Mouse (Mus musculus): ENCODE measurements around the gene Phyhipl. TPM values are rescaled to one million over a fixed set of nuclear protein-coding genes. Genes with fewer than 3 reads are reported as not detected.
A peak's percentile ranks its signal among the peaks of the same experiment; 100 is the strongest.

The Phyhipl gene
- polyA plus RNA-seq, 1 experiment from 2014 or later: 0.27 TPM

DNA sequence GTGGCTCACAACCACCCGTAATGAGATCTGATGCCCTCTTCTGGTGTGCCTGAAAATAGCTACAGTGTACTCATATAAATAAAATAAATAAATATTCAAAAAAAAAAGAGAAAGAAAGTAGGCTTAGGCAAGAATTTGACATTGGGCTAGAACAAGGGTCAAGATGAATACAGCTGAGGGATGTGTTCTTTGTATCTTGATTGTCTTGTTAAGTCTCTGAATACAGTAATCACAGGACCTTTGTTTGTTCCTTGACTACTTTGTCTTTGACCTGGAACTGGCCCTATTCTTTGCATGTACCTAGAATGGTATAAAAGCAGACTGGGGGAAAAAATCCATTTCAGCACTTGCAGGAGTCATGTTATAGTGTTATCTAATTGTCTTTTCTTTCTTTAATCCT lies 44.1 kb downstream of the Phyhipl start:
- WGBS (ENCODE audit: insufficient replicate concordance): 50% methylated on average over 1 of the region's 1 CpGs
- no peak for ATAC-seq

DNA sequence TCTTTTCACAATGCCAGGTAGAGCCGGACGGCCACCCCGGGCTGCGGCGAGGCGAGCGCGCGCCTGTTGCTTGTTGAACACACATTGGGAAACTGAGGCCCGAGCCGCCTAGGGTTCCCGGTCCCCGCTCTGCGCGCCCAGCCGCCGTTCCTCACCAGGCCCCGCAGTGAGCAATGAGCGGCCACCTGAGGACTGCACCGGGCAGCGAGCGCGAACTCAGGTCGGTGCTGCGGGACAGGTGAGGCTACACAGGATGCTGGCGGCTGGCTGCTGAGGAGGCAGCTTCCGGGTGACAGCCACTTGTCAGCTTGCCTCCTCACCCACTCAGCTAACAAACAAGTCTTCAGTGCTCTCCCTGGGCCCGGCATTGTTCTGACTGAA lies 55.9 kb downstream of the Phyhipl start:
- ATAC-seq: 0 out of 2 replicates have a peak, but pooled peaks have one; percentile 5
- Histone ChIP-seq H3K4me3 (peak overlapping the region; percentile 62), H3K9ac (no peak overlapping the region), H3K27ac (no peak overlapping the region), H3K9me3 (replicated peaks) (no peaks in the 10 kb centered on the region), H3K4me1 (peaks cover 17% of the 10 kb centered on the region), H3K27me3 (replicated peaks) (peaks cover 29% of the 10 kb centered on the region), H3K4me2 (peak overlapping the region; percentile 84), H3K36me3 (no peaks in the 10 kb centered on the region)
- 3% methylated on average over 28 of the region's 28 CpGs for WGBS (ENCODE audit: insufficient replicate concordance)

More for the DNA sequence above, 44.1 kb downstream of the Phyhipl start:
- H3K9me3 ChIP-seq (replicated peaks): no peaks in the 10 kb centered on the region
- no peak overlapping the region for H3K9ac ChIP-seq
- H3K27ac ChIP-seq: no peak overlapping the region
- H3K4me3 ChIP-seq: no peak overlapping the region
- H3K4me2 ChIP-seq: no peak overlapping the region
- H3K4me1 ChIP-seq: no peaks in the 10 kb centered on the region
- H3K36me3 ChIP-seq: no peaks in the 10 kb centered on the region
- no peaks in the 10 kb centered on the region for H3K27me3 ChIP-seq (replicated peaks)

DNA sequence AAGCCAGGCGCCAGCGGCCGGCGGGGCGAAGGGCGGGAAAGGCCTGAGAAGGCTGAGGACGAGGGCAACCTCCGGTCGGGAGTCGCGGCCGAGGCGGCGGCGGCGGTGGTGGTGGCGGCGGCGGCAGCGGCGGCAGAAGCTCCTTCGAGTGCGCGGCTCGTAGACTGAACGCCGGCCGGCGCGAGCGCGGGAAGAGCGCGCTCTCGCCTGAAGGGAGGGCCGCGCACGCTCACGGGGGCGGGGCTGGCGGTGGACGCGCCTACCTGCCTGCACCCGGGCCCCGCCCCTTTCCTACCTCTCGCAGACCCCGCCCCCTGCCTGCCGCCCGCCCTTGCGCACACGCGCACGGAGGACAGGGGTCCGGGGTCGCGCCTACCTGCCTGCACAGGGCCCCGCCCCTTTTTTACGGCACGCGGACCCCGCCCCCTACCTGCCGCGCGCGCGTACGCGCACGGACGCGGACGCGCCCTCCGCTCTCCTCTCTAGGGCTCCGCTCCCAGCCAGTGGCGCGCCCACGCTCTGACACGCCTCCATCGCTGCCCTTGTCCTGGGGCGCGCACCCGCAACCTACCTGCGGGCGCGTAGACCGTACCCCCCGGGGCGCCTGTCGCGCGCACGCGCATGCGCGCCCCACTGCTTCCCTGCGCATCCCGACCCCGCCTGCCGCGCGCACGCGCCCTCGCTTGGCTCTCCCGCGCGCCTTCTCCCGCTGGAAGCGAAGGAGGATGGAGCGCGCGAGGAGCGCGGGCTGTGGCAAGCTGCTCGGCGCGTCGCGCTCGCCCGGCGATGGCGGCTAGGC lies 56.4 kb downstream of the Phyhipl start:
- under 1% methylated on average over 94 of the region's 124 CpGs for WGBS (ENCODE audit: insufficient replicate concordance)
- Histone ChIP-seq H3K36me3 (no peaks in the 10 kb centered on the region), H3K4me1 (peaks cover 17% of the 10 kb centered on the region), H3K27ac (no peak overlapping the region), H3K9me3 (replicated peaks) (no peaks in the 10 kb centered on the region), H3K9ac (no peak overlapping the region), H3K4me3 (peak overlapping the region; percentile 62), H3K27me3 (replicated peaks) (peaks cover 29% of the 10 kb centered on the region), H3K4me2 (peak overlapping the region; percentile 84)
- peak; percentile 64 for ATAC-seq

DNA sequence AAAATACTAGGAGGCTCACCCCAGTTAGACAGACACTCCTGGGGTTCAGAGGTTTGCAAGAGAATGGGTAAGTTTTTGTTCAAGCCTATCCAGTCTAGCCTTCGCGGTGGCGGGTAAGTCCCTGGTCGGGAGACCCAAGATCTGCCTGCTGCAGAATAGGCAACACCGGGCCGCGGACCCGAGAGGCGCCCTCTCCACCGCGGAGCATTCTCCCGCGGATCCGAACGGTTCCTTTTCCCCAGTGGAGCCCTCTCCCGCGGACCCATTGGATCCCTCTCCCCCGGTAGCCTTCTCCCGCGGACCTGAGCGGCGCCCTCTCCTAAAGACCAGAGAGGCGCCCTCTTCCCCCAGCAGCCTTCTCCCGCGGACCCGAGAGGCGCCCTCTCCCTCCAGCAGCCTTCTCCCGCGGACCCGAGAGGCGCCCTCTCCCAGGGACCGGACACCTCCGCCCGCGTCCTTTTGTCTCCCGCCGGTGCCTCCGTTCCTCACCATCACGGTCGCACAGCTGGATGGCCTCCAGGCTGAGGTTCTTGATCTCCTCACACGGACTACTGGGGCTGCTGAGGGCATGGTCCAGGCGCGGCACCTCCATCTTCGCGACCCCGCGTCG lies 57.1 kb downstream of the Phyhipl start:
- Histone ChIP-seq H3K27me3 (replicated peaks) (peaks cover 29% of the 10 kb centered on the region), H3K4me3 (peak overlapping the region; percentile 62), H3K9me3 (replicated peaks) (no peaks in the 10 kb centered on the region), H3K9ac (no peak overlapping the region), H3K4me1 (peaks cover 17% of the 10 kb centered on the region), H3K4me2 (peak overlapping the region; percentile 84), H3K36me3 (no peaks in the 10 kb centered on the region), H3K27ac (no peak overlapping the region)
- WGBS (ENCODE audit: insufficient replicate concordance): 3% methylated on average over 48 of the region's 48 CpGs
- ATAC-seq: 0 out of 2 replicates have a peak, but pooled peaks have one; percentile 15

DNA sequence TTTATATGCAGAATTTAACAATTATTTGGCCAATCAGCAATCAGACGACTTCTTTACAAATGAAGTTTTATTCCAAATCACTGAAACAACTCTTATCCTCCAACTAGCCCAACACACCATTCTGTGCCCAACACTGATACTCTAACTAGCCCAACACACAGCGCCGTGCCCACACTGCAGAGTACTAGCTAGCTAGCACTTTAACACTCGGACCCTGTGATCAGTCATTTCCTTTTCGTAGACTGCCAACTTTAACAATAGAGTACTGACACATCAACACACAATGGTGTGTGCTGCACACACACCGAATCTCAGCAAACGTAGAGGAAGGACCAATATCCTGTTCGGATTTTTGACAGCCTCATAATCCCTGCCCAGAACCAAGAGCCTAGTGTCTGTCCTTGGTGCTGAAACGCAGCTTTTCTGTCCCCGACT lies 57.7 kb downstream of the Phyhipl start:
- H3K4me1 ChIP-seq: peaks cover 17% of the 10 kb centered on the region
- WGBS (ENCODE audit: insufficient replicate concordance): 23% methylated on average over 10 of the region's 10 CpGs
- no peak overlapping the region for H3K4me3 ChIP-seq
- no peak overlapping the region for H3K27ac ChIP-seq
- peaks cover 29% of the 10 kb centered on the region for H3K27me3 ChIP-seq (replicated peaks)
- no peak overlapping the region for H3K9ac ChIP-seq
- peak overlapping the region; percentile 84; the same call in 1 of the 2 replicates for H3K4me2 ChIP-seq
- no peaks in the 10 kb centered on the region for H3K9me3 ChIP-seq (replicated peaks)
- ATAC-seq: no peak
- no peaks in the 10 kb centered on the region for H3K36me3 ChIP-seq

DNA sequence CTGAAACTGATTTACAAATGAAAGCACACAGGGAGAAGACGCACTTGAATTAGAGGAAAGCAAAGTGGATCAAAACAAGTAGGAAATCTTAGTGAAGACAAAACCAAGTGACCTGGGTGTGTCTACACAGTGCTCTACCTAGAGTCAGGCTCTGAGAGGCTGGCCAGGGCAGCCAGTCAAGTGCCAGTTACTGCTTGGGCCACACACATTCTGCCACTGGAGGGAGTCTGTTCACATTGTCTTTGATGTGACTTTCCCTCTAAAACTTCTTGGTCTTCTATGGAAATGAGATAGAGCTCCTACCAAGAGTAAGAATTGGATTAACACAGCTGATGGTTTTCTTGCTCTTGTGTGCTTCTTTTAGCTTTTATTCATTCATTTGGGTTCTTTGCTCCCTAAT lies 61.8 kb downstream of the Phyhipl start:
- Histone ChIP-seq H3K4me1 (peaks cover 6% of the 10 kb centered on the region), H3K27me3 (replicated peaks) (peaks cover 11% of the 10 kb centered on the region), H3K9me3 (replicated peaks) (no peaks in the 10 kb centered on the region), H3K4me3 (no peak overlapping the region), H3K27ac (no peak overlapping the region), H3K9ac (no peak overlapping the region), H3K4me2 (no peak overlapping the region), H3K36me3 (no peaks in the 10 kb centered on the region)
- 34% methylated on average over 1 of the region's 1 CpGs for WGBS (ENCODE audit: insufficient replicate concordance)
- no peak for ATAC-seq

DNA sequence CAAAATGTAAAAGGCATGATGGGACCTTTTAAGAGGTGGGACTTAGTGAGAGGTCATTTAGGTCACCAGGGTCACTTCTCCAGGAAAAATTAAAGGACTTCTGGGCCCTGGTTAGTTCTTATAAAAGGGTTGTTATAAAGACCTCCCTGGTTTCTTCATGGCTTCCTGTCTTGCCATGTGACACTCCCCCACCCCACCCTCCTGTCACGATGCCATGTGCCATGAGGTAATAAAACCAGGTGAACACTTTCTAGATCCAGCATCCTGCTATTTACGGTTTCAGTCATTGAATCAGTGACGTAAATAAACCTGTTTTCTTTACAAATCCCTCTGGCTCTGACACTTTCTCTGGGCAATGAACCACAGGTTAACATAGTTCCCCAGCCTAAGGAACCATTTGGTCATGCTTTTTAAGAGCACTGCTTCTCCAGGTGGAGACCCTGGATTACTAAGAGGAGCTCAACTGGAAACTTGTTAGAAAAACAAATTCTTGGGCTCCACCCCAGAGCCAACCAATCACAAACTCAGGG lies 68.8 kb downstream of the Phyhipl start:
- Histone ChIP-seq H3K9ac (no peak overlapping the region), H3K4me2 (no peak overlapping the region), H3K27me3 (replicated peaks) (no peaks in the 10 kb centered on the region), H3K9me3 (replicated peaks) (no peaks in the 10 kb centered on the region), H3K4me3 (no peak overlapping the region), H3K36me3 (no peaks in the 10 kb centered on the region), H3K27ac (no peak overlapping the region), H3K4me1 (no peaks in the 10 kb centered on the region)
- WGBS (ENCODE audit: insufficient replicate concordance): 63% methylated on average over 3 of the region's 3 CpGs
- ATAC-seq: no peak

DNA sequence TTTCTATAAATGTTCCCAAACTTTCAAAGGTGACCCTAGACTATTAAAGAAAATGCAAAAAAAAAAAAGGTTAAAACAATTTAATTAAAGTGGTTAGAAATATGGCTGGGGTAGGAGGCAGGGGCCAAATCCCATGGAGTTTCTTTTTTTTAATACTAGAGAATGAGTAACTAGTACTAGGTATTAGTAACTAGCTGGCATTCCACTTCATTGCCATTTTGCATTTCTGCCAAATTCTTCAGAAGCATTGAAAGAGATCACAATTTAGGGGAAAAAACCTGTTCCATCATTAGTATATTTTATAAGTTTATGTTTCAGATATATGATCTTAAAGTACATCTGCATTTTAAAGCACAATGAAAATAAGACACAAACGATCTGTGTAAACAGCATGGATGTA lies 71.6 kb downstream of the Phyhipl start:
- H3K27ac ChIP-seq: no peak overlapping the region
- H3K36me3 ChIP-seq: no peaks in the 10 kb centered on the region
- no peak overlapping the region for H3K4me2 ChIP-seq
- H3K4me1 ChIP-seq: no peaks in the 10 kb centered on the region
- no peak overlapping the region for H3K4me3 ChIP-seq
- H3K9me3 ChIP-seq (replicated peaks): no peaks in the 10 kb centered on the region
- H3K27me3 ChIP-seq (replicated peaks): no peaks in the 10 kb centered on the region
- no peak overlapping the region for H3K9ac ChIP-seq
- 72% methylated on average over 1 of the region's 1 CpGs for whole genome bisulfite sequencing (ENCODE audit: insufficient replicate concordance)
- no peak for ATAC-seq

DNA sequence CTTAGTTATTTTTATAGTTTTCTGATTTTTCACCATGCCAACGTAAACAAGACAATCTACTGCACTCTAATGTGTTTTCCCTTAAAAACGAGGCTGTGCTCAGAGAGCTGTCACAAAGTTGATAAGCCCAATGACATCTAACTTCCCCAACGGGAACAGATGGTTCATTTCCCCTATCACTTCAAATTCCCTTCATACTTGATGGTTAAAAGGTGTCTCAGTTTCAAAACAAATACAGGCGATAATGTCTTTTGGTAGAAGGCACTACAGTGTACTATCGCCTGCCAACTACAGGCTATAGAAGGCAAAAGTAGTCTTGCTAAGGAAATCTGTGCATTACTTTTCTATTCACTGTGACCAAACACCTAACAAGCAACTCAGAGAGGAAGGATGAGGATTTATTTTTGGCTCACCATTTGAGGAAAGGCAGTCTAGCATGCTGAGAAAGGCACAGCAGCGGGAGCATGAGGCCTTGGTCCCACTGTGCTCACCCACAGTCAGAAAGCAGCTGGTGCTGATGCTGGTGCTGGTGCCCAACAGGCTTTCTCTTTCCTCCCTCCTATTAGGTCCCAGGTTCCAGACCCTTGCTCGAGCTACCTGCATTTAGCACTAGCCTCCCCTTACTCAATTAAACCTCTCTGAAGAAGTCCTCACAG lies 74.1 kb downstream of the Phyhipl start:
- H3K4me2 ChIP-seq: no peak overlapping the region
- 38% methylated on average over 7 of the region's 7 CpGs for WGBS (ENCODE audit: insufficient replicate concordance)
- H3K4me3 ChIP-seq: no peak overlapping the region
- H3K27ac ChIP-seq: no peak overlapping the region
- ATAC-seq: no peak
- no peaks in the 10 kb centered on the region for H3K27me3 ChIP-seq (replicated peaks)
- H3K9ac ChIP-seq: no peak overlapping the region
- no peaks in the 10 kb centered on the region for H3K36me3 ChIP-seq
- no peaks in the 10 kb centered on the region for H3K4me1 ChIP-seq
- no peaks in the 10 kb centered on the region for H3K9me3 ChIP-seq (replicated peaks)

DNA sequence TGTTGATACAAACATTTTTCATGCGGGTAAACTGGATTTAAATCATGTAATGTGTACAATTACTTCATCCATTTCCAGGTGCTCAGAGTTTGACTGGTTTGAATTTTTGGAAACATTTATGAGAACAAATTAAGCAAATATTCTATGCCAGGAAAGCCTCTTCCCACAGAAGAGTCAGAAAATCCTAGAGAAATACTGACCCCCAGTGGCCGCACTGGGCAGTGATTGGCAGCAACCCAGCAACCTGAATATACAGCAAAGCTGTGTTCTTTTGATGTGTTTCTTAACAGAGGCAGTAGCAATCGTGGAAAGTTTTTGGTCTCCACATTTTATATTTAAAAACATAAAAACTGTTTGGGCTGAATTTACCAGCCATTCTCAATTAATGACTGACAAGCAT lies 92.1 kb downstream of the Phyhipl start:
- H3K4me2 ChIP-seq: no peak overlapping the region
- H3K9ac ChIP-seq: no peak overlapping the region
- no peak overlapping the region for H3K4me3 ChIP-seq
- no peak for ATAC-seq
- no peaks in the 10 kb centered on the region for H3K27me3 ChIP-seq (replicated peaks)
- H3K36me3 ChIP-seq: no peaks in the 10 kb centered on the region
- H3K9me3 ChIP-seq (replicated peaks): no peaks in the 10 kb centered on the region
- WGBS (ENCODE audit: insufficient replicate concordance): 19% methylated on average over 3 of the region's 3 CpGs
- H3K4me1 ChIP-seq: no peaks in the 10 kb centered on the region
- H3K27ac ChIP-seq: no peak overlapping the region

DNA sequence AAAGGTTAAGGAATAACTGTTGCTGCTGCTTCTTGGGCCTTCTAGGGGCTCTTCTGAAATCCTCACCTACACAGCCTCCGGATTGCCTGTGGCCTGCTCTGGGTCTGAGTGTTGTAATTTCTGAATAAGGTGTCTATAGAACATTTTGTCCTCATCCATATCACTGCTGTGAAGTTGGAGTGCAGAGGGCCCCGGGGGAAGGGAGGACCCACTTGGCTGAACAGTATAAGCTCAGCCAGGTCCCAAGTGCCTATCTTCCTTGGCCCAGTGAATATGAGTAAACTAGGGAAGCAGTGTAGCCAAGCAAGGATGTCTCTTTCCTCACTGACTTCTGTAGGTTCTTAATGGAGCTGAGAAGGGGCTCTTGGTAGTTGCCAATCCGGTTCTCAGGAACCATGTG lies 103.2 kb downstream of the Phyhipl start:
- Histone ChIP-seq H3K4me2 (no peak overlapping the region), H3K4me3 (no peak overlapping the region), H3K4me1 (no peaks in the 10 kb centered on the region), H3K9me3 (replicated peaks) (no peaks in the 10 kb centered on the region), H3K27me3 (replicated peaks) (no peaks in the 10 kb centered on the region), H3K36me3 (no peaks in the 10 kb centered on the region), H3K27ac (no peak overlapping the region), H3K9ac (no peak overlapping the region)
- ATAC-seq: no peak
- WGBS (ENCODE audit: insufficient replicate concordance): 60% methylated on average over 3 of the region's 3 CpGs

DNA sequence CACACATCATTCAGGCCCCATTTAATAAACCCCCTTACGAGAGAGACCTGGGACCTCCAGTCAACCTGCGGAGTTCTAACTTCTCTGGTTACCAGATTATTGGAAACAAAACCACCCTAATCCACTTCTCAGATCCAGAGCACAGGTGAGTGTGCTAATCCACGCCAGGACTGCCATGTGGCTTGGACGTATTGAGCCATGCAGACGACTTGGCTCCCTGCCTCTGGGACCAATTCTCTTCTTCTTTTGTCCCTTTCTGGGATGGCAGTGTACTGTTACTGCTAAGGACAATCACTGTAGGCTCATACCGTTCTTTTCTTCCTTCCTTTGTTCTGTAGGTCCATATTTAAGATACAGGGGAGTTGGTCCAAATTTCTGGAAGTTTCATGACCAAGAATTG lies 112.9 kb downstream of the Phyhipl start:
- Histone ChIP-seq H3K9me3 (replicated peaks) (no peaks in the 10 kb centered on the region), H3K4me3 (no peak overlapping the region), H3K4me1 (no peaks in the 10 kb centered on the region), H3K4me2 (no peak overlapping the region), H3K9ac (no peak overlapping the region), H3K36me3 (no peaks in the 10 kb centered on the region), H3K27me3 (replicated peaks) (no peaks in the 10 kb centered on the region), H3K27ac (no peak overlapping the region)
- WGBS (ENCODE audit: insufficient replicate concordance): 56% methylated on average over 6 of the region's 6 CpGs
- no peak for ATAC-seq
